Mouse (Mus musculus) olfactory bulb, adult 2 months (tissue): Measurements from ENCODE around the gene Car10.

ENCODE experiments used
- CTCF ChIP-seq: fragments of 200-500 bp; IDR thresholded peaks from 2 replicates; pipeline ENCODE4 v1.5.1; 2012; ENCODE audit warnings: low read depth, mild to moderate bottlenecking, low read length, moderate library complexity; ENCODE audit not compliant: insufficient read depth
- POLR2A ChIP-seq: fragments of 200-500 bp; IDR thresholded peaks from 2 replicates; pipeline ENCODE4 v1.6.1; 2012; ENCODE audit warnings: mild to moderate bottlenecking, low read depth, low read length, moderate library complexity; ENCODE audit not compliant: insufficient read depth

GRCm38 (mm10) chr11:93186163-93186562 is 88.3 kb downstream of the Car10 start:
- TF ChIP-seq POLR2A (no peak), CTCF (no peak)
